Comparison of ENCODE assay signal across 8 mouse cellular contexts in the genomic region with DNA sequence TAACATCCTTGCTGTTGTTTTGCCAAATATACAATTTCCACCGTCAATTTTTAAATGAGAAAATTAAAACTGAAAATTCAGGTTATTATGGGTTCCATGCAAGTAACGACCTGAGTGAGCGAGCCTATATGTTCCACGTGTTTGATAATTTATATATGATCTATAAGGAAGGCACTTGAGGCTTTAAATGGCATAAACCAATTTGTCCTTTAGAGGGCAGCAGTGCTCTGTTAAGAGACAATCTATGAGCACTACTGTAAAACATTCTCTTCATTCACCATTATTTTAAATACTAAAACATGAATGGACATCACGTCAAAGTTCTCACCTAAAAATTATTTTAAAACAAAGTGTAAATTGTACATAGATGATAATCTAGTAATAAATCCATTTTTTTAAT. TPM values are rescaled to one million over a fixed set of nuclear protein-coding genes. Genes with fewer than 3 reads are reported as not detected.
DNase-seq lines count a peak whose midpoint lies in the region; ATAC-seq lines count a peak whose summit lies in the region.

No protein-coding gene starts in this region.

- no peak overlapping the region for H3K4me3 ChIP-seq in neural tube, embryonic 11.5 days (ENCODE audit: low read depth, low read length)

- peak; percentile 77 for ATAC-seq in frontal cortex, adult (ENCODE audit: low TSS enrichment)
- ATAC-seq in neural tube, embryonic 11.5 days (ENCODE audit: insufficient read depth, low FRiP score, low TSS enrichment) = peak; percentile 67

- 12% methylated on average over 5 of the region's 5 CpGs for WGBS in neural tube, embryonic 11.5 days

- no peak overlapping the region for H3K4me2 ChIP-seq in neural tube, embryonic 11.5 days (ENCODE audit: low read depth)

- no peaks in the 10 kb centered on the region for H3K9me3 ChIP-seq in neural tube, embryonic 11.5 days (ENCODE audit: control insufficient read depth, low read length)

- H3K4me1 ChIP-seq in neural tube, embryonic 11.5 days (ENCODE audit: control insufficient read depth, insufficient read depth, low read length) = no peaks in the 10 kb centered on the region

- DNase-seq in frontal cortex, postnatal 14 days (ENCODE audit: low spot score in 2 of 2) = no peak
- DNase-seq in neural tube, embryonic 11.5 days (ENCODE audit: low spot score) = no peak
- DNase-seq in neural tube, embryonic 10.5 days (ENCODE audit: extremely low spot score, low spot score) = no peak
- DNase-seq in embryo, embryonic 11.5 days (ENCODE audit: low read depth, low spot score) = peak; percentile 61
- peak; percentile 23 for DNase-seq in layer of hippocampus, adult 9-11 months
- peak; percentile 29 for DNase-seq in retina, adult 2 months (ENCODE audit: low read depth, low spot score)
- DNase-seq in right cerebral cortex, postnatal 10 days (ENCODE audit: low spot score in 2 of 2) = no peak

- no peaks in the 10 kb centered on the region for H3K27me3 ChIP-seq in neural tube, embryonic 11.5 days (ENCODE audit: control insufficient read depth, insufficient read depth, low read length)

- H3K36me3 ChIP-seq in neural tube, embryonic 11.5 days (ENCODE audit: control insufficient read depth, insufficient read depth, low read length) = no peaks in the 10 kb centered on the region

- H3K9ac ChIP-seq in neural tube, embryonic 11.5 days (ENCODE audit: low read length) = no peak overlapping the region

- no peak overlapping the region for H3K27ac ChIP-seq in neural tube, embryonic 11.5 days (ENCODE audit: low read depth, low read length)

RNA-seq across cellular contexts. Expression of a gene that starts 22.5 kb away (rescaled TPM):
- 24.5 and 27.0 TPM in 2 replicates for polyA plus RNA-seq in neural tube, embryonic 11.5 days (2014; fragmentation: Nextera tagmentation; extraction: Ambion mirVana)

RNA-seq across cellular contexts. Expression of a gene that starts 28.8 kb away (rescaled TPM):
- polyA plus RNA-seq in neural tube, embryonic 11.5 days (2014; fragmentation: Nextera tagmentation; extraction: Ambion mirVana) = 19.4 and 21.3 TPM in 2 replicates

Comparison
In these comparisons a context has a peak if more than half of its experiments do, and no peak if none do; other contexts are left out.
1. DNase-seq: peak in embryo, embryonic 11.5 days (single experiment), layer of hippocampus, adult 9-11 months (single experiment) and retina, adult 2 months (single experiment); none in frontal cortex, postnatal 14 days (0 of 2), neural tube, embryonic 11.5 days (single experiment), neural tube, embryonic 10.5 days (single experiment) and right cerebral cortex, postnatal 10 days (0 of 2).